Mouse (Mus musculus): Measurements from ENCODE around the gene Swap70.

- TF ChIP-seq EP300 (IDR thresholded peaks at IDR 0.05; ENCODE audit: low read depth) (no peak), CTCF (IDR thresholded peaks at IDR 0.05; ENCODE audit: low read depth) (no peak)
Observed at GRCm38 (mm10) chr7:110289647-110290046, 68.1 kb downstream of the Swap70 start.

All from liver, embryonic 14.5 days (tissue).